In genomic region chr9:118003218-118003886, GRCm38 (mm10) we compare ENCODE assay signal across 1 mouse cellular context.
TF ChIP-seq lines count a peak whose summit lies in the region.

No protein-coding gene starts in this region.

TF ChIP-seq in myocyte, 11 proteins besides CTCF, POLR2A, EP300 and RAD21 (continued from another document):
- no peak for TF ChIP-seq POLR2AphosphoS2 (IDR thresholded peaks at IDR 0.05; ENCODE audit: insufficient read length, low read depth)
- TF ChIP-seq CEBPB (IDR thresholded peaks at IDR 0.05; ENCODE audit: insufficient read depth, poor library complexity, severe bottlenecking): peak; percentile 18; the same call in 1 of the 2 replicates
- peak in 1 of 3 experiments; percentile 63 for TF ChIP-seq MYOG (IDR thresholded peaks at IDR 0.05; ENCODE audit: control insufficient read depth in 1 of 3, insufficient read depth in 1 of 3, insufficient read length in 2 of 3, low read depth in 2 of 3)
- TF ChIP-seq SRF (IDR thresholded peaks at IDR 0.05; ENCODE audit: control insufficient read depth, insufficient read length, low read depth): no peak
- TF ChIP-seq MAX (IDR thresholded peaks at IDR 0.05; ENCODE audit: low read depth): no peak
